Mouse (Mus musculus) heart, adult 11 months (tissue): ENCODE data around the gene Cep104.

ENCODE experiments used
- DNase-seq: peaks from one replicate; pipeline ENCODE4 v3.0.0; 2022

Gene Cep104

DNA sequence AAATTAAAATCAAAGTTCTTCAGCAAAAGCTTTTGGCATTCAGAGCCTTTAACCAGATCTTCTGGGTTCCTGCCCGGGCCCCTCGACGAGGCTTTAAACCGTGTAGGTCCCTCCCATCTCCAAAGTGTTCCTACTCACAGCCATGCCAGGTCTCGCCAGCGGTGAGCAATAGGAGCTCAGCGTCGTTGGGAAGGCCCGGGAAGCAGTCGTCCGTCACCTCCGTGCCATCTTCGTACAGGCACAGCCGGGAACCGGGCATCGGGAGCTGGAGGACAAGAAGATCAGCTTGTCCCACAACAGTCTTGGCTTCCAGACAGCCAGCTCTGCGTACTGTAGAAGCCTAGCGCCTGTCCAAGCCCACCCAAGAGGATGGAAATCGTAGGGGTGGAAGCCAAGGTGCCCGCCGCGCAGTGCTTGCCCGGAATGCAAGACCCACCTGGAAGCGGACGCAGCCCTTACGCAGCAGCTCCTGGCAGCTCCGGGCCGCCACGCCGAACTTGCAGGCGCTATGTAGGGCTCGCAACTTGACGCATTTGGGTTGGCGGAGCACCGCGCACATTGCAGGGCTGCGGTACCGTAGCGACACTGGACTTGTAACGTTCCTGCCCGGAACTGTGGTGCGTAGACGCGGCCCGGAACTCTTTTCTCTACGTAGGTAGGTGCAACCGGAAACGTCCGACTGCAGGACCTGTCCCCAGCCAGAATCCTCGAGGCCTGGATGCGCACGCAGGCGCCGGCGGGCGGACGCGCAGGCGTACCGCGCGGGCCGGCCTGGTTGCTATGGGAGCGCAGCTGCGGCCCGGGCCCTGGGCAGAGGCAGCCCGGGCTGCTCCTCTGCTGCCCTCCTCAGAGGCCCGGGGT, at the start of gene Cep104, which contains the start of gene Dffb:
Gene Cep104 (plus strand): TSS at position 764 of the 861 bp plus-strand sequence.
Gene Dffb (minus strand): TSS at position 696 of the 861 bp plus-strand sequence.
- peak; percentile 99 for DNase-seq

DNA sequence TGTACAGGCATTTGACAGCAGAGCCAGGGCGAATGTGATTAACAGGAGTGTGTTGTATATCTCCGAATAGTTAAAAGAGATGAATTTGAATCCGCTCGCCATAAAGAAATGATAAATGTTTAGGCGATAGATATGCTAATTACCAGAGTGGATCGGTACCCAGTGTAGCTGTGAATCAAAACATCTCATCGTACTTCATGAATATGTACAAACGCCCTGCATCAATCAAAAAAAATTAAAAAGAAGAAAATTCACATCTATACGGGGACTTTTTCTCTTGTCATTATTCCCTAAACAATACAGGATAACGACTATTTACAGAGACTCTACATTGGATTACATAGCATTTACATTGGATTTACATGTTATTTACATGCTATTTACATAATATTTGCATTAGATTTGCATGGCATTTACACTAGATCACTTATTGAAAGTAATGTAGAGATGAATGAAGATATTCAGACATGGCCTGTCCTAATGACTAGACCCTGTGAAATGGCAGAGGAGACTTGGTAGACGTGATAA, 46.2 kb upstream of the Cep104 start:
- no peak for DNase-seq

DNA sequence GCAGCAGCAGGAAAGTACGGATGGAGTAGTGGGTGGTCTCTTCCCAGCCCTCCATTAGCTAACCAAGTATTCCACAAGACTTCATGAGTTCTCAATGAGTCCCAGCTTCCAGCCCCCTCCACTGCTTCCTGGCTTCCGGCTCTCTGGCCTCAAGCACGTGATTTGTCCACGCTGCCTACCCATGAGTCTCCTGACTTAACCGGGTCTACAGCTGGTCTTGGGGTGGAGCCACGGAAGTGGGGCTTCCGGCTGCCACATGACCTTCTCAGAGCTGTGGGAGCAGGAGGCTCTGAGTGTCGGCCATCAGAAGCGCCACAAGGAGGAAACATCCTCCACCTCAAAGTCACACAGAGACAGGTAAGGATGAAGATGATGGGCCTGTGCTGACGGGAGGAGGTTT, 45.6 kb upstream of the Cep104 start:
- DNase-seq: peak; percentile 89

DNA sequence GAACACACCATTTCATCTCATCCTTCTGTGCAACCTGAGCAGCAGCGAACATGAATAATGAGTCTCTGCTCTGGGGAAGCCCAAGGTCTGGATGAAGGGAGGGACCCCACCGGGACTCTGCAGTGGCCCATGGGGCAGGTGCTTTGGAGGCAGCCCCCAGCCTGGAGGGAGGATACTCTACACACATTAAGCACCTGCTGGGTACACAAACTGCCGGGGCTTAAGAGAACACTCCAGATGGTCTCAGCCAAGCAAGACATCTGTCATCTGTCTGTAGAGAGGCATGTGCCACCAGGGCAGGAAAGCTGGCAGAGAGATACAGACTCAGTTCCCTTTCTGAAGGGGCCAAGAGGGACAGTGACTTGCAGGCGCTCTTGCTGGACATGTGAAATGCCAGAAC, 45.1 kb upstream of the Cep104 start:
- no peak for DNase-seq

DNA sequence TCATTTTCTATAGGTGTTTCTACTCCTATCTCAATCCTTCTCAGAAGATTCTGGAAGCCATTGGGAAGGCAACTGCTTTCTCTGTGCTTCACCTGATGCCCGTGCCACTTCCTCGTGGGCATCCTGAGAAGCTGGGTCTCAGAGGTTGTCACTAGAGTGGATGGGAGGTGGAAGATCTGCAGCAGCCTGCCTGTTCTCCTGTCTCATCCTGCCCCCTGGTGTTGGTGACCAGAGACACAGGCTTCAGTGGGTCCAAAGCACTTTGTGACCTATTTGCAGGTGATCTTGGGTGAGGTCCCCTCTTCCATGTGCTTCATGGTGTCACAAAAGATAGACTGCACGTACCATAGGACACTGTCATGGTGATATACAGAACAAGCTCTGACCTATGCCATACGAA, 31.8 kb upstream of the Cep104 start:
- DNase-seq: no peak

DNA sequence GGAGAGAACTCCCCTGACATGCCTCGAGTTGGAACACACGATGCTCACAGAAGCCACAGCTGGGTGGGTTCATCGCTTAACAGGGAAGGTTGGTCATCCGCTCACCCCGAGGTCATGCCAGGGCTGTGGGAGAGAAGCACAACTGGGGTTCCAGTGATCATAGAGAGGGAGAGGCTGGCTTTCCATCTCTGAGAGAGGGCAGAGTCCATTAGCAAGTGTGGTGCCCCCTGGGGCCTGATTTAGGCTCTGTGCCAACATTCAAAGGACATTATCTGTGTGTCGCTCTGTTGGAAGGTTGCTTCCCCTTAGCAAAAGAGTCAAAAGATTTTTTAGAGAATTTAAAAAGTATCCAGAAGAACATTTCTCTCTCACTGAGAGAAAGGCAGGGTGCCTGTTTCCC, 30.7 kb upstream of the Cep104 start:
- DNase-seq: no peak

DNA sequence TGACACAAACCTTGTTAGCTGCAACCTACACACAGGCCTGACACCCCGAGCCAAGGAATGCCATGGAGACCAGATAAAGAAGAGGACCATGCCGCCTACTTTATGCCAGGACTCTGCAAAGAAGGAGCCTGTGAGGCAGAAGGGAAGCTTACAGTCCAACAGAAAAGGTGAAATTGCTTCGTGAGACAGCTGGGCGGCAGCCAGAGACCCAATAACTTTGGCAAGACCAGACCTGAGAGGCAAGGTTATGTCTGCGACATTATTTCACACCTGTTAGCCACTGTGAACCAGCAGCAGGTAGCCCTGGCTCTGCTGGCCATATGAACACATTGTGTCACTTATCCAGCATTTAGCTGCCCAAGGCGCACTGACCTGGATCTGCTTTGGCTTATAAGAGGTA, 29.3 kb upstream of the Cep104 start:
- DNase-seq: no peak

DNA sequence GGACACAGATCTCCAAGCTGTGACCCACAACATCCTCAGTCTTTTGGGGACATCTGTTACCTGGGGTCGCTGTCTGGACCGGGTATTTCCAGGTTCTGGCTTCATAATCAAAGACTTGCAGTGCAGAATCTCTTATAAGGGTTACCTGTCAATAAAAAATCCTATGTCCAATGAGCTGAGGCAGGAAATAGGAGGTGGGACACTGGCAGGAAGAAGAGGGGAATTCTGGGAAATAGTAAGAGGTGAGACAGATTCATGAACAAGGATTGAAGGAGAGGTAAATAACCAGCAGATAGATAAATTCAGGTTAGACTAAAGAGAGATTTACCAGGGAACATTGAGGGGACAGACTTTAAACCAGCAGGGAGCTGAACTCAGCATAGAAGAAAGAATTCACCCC, 24.6 kb upstream of the Cep104 start:
- no peak for DNase-seq

DNA sequence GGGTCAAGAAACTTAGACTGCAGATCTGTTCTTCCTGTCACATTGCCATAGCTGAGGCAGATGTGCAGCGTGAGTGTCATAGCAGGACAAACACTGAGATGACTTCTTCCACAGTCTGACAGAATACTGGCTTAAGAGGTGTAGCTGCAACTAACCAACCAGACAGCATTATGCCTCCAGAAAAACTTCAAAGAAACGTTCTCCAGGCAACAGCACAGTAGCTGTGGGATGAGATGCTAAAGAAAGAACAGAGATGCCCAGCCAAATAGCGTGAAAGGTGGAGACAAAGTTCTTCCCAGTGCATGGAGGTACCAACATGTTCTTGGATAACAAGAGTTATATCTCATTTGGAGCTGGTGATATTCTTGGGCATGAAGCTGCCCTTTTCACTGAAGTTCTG, 23.8 kb upstream of the Cep104 start:
- no peak for DNase-seq

DNA sequence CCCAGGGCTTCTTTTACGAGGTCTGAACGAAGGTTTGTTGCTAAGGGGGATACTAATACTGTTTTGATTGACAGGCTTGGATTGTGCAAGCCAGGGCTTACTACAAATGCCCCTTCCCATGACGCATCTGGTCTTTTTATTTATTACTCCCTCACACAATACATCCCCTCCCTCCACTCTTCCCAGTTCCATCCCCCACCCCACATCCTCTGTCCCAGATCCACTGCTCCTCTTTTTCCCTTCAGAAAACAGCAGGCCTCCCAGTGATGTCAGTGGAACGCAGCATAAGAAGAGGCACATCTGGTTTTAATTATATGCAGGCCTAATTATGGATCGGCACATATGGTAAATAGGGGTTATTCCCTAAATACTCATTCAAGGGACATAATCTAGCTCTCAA, 23.3 kb upstream of the Cep104 start:
- no peak for DNase-seq

DNA sequence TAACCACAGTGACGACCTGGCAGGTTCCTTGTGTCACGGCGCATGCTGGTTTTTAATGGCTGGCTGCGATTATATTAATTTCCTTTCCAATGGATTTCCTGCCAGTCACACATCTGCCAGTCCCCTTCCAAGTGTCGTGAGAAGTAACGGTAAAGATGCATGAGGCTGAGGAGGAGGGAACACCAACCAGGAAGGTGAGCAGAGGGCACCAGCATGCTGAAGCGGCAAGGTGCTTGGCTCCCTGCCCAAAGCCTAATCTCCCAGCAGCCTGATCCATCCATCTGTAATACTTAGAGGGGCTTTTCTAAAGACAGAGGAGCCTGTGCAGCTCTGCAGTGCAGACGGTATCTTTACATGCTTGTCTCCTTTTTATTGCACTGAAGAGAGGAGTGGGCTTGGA, 19.3 kb upstream of the Cep104 start:
- no peak for DNase-seq

DNA sequence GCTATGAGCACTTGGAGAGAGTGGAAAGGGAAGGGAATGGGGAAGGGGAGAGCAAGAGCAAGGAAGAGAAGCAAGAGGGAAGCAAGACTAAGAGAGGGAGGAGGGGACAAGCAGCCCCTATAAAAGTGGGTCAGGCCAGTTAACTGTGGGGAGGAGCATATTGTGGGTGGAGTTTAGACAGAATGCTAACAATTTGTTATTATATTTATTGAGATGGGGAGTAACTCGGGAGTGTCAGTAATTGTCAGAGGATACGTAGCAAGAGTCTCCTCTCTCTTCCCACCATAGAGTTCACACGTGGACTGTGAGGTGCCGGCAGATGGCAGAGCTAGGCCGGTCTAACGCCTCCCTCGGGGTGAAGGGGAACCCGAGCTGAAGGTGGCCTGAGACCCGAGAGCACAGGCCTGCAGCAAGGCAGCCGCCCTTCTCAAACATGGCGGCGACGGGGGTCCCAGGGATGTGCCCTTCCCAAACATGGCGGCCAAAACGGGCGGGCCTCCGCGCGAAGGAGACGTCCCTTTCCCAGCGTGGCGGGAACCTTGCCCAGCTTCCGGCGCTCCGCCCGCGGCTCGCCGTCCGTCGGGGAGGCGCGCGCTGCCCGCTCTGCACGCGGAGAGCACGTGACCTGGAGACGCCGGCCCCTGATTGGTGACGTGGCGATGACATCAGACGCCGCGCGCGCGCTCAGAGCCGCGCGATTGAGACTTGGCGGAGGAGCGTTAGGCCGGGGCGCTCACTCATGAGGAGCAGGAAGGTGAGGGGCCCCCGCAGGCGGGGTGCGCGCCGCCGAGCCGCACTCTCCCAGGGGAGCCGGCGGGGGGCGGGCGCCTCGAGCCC, 18.2 kb upstream of the Cep104 start, which contains the start of gene A430005L14Rik:
Gene A430005L14Rik (plus strand): TSS at position 669 of the 837 bp plus-strand sequence.
- peak; percentile 100 for DNase-seq

DNA sequence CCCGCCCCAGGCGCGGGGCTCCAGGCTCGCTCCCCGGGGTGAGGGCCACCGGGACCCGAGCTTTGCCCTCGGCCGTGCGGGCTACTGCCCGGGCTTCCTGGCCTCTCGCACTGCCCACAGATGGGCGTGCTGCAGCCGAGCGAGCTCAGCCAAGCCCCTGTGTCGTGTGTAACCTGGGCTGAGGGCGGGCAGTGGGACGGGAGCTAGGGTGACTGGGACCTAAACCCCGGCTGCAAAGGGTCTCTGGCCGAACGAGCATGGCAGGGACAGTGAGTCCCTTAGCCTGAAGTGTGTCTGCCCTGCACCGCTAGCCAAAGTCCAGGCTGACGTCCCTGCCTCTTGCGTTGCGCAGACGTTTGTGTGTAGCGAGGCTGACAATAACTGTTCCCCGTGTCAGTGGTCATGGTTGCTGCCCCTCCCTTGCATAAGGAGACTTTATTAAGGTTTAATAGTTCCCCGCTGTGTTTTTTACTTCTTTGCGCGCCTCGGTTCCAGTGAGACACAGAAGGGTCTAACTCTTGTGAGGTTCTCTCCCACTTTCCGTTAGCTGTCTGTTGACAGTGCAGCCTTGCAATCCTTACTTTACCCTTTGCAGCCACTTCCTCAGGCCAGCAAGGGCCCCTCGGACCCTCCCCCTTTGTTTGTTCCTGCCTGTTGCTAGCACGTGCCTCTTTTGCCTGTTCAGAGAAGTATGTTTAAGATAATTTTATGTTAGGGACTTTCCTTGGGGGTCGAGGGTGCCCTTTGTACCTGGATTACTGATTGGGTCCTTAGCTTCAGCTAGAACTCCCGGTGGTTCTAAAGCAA, 17.3 kb upstream of the Cep104 start:
- no peak for DNase-seq

DNA sequence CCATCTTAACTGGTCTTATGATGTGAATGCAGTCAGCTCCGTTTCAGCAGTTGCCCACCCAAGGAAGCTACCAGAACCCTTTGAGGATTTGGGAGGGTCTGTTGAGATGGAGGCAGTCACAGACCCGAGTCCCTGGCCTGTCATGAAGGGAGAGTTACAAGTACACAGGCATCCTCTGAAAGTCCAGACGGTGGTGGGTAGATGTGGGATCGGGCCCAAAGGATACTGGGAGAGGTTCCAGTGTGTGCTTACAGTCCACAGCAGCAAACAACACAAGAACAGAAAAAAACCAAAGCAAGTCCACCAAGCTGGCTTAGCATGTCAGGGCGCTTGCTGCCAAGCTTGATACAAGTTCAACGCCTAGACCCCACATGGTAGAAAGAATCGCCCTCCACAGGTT, 12.4 kb upstream of the Cep104 start:
- no peak for DNase-seq

DNA sequence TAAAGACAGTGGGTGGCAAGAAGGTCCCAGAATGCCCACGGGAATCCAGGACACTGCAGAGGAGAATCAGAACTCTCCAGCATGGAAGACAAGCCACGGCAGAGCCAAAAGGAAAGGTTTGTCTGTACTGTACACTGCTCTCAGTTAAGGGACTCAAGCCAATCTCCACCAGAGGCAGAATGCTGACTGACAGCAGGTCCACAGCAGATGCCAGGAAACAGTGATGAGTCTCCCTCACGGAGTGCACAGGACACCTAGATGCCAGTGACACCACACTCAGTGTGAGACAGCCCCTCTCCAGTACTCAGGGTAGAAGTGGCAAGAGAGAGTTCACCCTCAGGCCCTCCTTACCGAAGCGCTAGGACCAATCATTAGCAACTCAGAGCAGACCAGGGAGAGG, 8.3 kb upstream of the Cep104 start:
- DNase-seq: no peak

DNA sequence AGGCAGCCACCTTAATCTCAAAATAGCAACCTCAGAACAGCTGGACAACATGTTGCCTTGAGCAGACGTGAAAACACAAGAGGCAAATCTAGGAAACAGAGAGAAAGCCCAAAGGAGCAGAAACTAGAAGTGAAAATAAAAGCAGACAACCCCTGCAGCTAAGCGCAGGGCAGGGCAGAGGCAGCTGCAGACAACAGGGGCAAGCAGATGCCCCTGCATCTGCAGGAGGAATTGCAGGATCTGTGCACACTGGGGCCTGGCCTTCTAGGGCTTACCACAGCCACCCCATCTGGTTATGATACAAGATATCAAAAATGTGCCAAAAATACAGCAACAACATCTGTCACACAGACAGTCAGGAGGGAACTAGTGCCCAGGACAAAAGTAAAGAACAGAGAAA, 7.4 kb upstream of the Cep104 start:
- no peak for DNase-seq

DNA sequence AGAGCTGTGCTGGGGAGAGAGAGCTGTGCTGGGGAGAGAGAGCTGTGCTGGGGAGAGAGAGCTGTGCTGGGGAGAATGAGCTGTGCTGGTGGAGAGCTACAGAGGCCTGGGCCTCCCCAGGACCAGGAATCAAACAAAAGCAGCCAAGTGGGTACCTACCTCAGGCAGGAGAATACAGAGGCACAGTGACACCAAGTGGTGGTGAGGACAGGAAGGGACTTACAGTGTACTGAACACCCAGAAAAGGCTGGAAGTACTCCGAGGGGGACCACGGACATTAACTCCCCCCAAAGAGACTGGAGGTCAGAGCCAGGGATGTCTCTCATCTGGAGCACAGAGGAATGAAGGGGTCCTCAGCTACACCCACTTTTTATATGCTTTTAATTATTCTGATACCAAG, 6.9 kb upstream of the Cep104 start:
- no peak for DNase-seq

DNA sequence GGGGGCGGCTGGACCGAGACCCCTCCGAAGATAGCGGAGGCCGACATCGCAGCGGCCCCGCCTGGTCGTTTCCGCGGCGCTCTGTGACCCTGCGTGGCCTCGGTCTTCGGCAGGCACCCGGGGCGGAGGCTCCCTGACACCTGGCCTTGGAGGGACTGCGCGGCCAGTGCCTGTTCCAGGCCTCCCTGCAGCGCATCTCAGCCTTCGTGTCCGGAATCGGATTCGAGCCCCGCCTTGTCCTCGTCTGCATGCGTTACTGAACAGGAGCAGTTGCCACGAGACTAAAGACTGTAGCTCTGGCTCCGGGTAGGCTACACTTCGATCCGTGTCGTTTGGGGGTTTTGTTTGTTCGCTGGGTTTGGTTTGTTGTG, 283 bp downstream of the Cep104 start:
- no peak for DNase-seq

DNA sequence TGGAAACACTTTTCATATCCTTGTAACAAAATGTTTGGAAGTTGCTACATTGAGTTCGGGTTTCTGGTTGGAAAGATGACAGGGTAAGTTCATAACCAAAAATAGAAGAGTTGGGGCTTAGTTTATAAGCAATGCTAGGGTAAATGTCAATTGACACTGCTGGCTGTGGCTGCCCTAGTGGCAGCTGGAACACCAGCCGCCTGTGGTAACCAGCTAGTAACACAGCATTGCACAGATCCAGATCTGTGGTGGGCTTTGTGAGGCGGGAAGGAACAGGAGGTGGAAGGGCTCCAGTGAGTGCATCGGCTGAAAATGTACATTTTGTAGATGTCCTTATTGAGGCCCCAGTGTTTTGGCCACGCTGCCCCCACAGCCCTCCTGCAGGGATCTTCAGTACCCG, 774 bp downstream of the Cep104 start:
- DNase-seq: no peak

DNA sequence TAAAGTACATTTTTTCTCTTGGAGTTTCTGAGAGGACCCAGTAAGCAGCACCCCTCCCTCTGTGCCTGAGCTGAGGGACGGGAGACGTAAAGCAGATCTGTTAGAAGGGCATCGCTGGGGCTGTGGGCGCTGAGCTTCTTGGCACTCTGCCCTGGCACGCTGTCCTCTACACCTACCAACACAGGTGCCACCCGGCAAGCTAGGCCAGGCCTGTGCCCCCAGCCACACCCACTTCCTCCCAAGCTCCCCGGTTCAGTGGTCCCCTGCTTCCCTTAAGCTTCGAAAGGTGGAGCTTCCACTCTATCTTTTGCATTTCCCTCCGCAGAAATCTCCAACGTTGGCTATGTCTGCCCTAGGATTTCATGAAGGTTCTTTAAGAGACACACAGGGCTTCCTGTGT, 4.2 kb downstream of the Cep104 start:
- peak; percentile 85 for DNase-seq

DNA sequence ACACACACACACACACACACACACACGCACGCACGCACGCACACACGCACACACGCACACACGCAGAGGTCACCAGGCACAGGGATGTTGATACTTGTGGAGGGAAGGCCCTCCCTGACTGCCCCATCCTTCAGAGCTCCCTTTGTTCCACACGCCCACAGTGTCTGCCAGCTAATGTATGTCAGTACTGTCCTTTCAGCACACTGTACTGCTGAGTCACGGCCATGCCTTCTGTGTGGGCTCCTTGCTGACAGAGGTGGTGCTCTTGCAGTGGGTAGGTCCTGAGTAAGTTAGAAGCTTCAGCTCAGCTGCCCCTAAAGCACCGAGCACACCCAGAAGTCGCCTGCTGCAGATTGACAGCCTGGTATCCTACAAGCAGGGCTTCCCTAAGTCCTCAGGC, 5.5 kb downstream of the Cep104 start:
- DNase-seq: no peak

DNA sequence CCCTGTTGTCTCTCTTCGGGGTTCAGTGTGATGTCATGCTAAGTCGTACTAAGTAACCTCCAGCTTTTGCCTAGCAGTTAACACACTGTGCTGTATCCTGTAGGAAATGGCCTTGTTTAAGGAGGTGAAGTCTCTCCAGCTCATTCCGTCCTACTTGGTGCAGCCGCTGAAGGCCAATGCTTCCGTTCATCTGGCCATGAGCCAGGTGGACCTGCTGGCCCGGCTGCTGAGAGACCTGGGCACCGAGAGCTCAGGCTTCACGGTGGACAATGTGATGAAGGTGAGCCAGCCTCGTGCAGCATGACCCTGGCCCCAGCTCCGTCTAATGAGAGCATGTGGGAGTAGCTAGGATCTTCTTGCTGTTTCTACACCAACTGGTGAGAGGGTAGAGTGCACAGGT, 17.7 kb downstream of the Cep104 start:
- no peak for DNase-seq

DNA sequence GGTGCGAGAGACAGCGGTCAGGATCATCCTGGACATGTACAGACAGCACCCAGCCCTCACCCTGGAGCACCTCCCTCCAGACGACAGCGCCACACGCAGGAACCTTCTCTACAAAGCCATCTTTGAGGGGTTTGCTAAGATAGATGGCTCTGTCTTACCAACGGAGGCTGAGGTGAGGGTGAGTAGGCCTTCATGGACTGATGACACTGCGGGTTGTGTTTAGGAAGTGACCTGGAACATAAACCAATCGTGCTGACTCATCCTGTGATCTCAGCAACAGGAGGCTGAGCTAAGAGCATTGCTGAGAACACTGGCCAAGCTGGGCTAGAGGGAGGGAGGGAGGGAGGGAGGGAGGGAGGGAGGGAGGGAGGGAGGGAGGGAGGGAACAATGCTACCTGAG, 18.5 kb downstream of the Cep104 start:
- DNase-seq: no peak
